Mouse (Mus musculus) left cerebral cortex, adult 11 months (tissue): ENCODE data around the gene Trim38.

ENCODE experiments used
- DNase-seq: peaks from one replicate; pipeline ENCODE4 v3.0.0; 2022; ENCODE audit warnings: low spot score

Gene Trim38

DNA sequence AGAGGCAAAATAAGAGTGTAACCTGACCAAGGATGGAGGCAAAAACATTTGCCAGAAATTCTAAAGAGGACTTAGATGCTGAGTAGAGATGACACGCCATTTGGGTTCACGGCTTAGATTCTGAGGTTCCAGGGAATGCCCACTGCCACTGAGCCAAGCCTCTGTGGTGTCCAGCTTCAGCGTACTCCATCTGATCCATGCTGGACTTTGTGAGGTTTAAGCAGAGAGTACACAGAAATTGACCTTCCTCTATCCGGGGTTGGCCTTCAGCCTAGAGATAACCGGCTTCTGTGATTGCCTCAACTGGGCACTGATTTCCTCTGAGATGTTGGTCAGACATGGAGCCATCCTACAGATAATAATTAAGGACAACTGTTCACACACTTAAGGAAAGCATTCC, 66.9 kb downstream of the Trim38 start:
- DNase-seq, result no peak

GRCm38 (mm10) chr13:23839308-23839707, 69.6 kb downstream of the Trim38 start, which contains the start of gene Slc17a3:
Slc17a3 (plus strand) TSS chr13:23839434.
- DNase-seq, result no peak
